Mouse (Mus musculus): ENCODE results near the gene 1700122O11Rik. TPM values are rescaled to one million over a fixed set of nuclear protein-coding genes. Genes with fewer than 3 reads are reported as not detected.

1700122O11Rik gene
- polyA plus RNA-seq, 1 experiment from 2014 or later, result not detected

GRCm38 (mm10) chr17:48016566-48016965 is 21.5 kb downstream of the 1700122O11Rik start:
- H3K27ac ChIP-seq, result 0 out of 2 replicates have a peak overlapping the region, but pooled peaks have one; percentile 1
- H3K4me1 ChIP-seq, result peaks cover 41% of the 10 kb centered on the region
- no peak overlapping the region for H3K4me3 ChIP-seq
- WGBS, result 65% methylated on average over 5 of the region's 5 CpGs
- H3K9me3 ChIP-seq, result no peaks in the 10 kb centered on the region
- no peak for DNase-seq (ENCODE audit: low spot score)
- no peaks in the 10 kb centered on the region for H3K36me3 ChIP-seq
- no peaks in the 10 kb centered on the region for H3K27me3 ChIP-seq (ENCODE audit: insufficient read depth, poor library complexity, severe bottlenecking)

GRCm38 (mm10) chr17:48012561-48012960 is 25.5 kb downstream of the 1700122O11Rik start:
- Histone ChIP-seq H3K27me3 (ENCODE audit: insufficient read depth, poor library complexity, severe bottlenecking) (no peaks in the 10 kb centered on the region), H3K4me3 (no peak overlapping the region), H3K4me1 (peaks cover 60% of the 10 kb centered on the region), H3K9me3 (no peaks in the 10 kb centered on the region), H3K36me3 (no peaks in the 10 kb centered on the region), H3K27ac (no peak overlapping the region; the same call in 1 of the 2 replicates)
- DNase-seq (ENCODE audit: low spot score), result no peak
- whole genome bisulfite sequencing, result 55% methylated on average over 10 of the region's 10 CpGs

GRCm38 (mm10) chr17:48011105-48011504 is 27.0 kb downstream of the 1700122O11Rik start:
- Histone ChIP-seq H3K36me3 (no peaks in the 10 kb centered on the region), H3K27ac (no peak overlapping the region), H3K9me3 (no peaks in the 10 kb centered on the region), H3K4me3 (no peak overlapping the region), H3K4me1 (peaks cover 71% of the 10 kb centered on the region), H3K27me3 (ENCODE audit: insufficient read depth, poor library complexity, severe bottlenecking) (no peaks in the 10 kb centered on the region)
- WGBS, result 91% methylated on average over 12 of the region's 12 CpGs
- DNase-seq (ENCODE audit: low spot score), result no peak

- no peaks in the 10 kb centered on the region for H3K9me3 ChIP-seq
- H3K36me3 ChIP-seq, result no peaks in the 10 kb centered on the region
- no peaks in the 10 kb centered on the region for H3K27me3 ChIP-seq (ENCODE audit: insufficient read depth, poor library complexity, severe bottlenecking)
- H3K27ac ChIP-seq, result peak overlapping the region; percentile 76
- DNase-seq (ENCODE audit: low spot score), result peak; percentile 86
- 51% methylated on average over 11 of the region's 11 CpGs for WGBS
- peaks cover 76% of the 10 kb centered on the region for H3K4me1 ChIP-seq
- no peak overlapping the region for H3K4me3 ChIP-seq
Observed at GRCm38 (mm10) chr17:48010283-48010682, 27.8 kb downstream of the 1700122O11Rik start.

GRCm38 (mm10) chr17:48005816-48006215 is 32.3 kb downstream of the 1700122O11Rik start:
- no peaks in the 10 kb centered on the region for H3K27me3 ChIP-seq (ENCODE audit: insufficient read depth, poor library complexity, severe bottlenecking)
- peaks cover 87% of the 10 kb centered on the region for H3K4me1 ChIP-seq
- H3K4me3 ChIP-seq, result no peak overlapping the region
- peak overlapping the region; percentile 90 for H3K27ac ChIP-seq
- no peaks in the 10 kb centered on the region for H3K36me3 ChIP-seq
- DNase-seq (ENCODE audit: low spot score), result no peak
- WGBS, result 52% methylated on average over 4 of the region's 4 CpGs
- H3K9me3 ChIP-seq, result no peaks in the 10 kb centered on the region

GRCm38 (mm10) chr17:48005091-48005490 is 33.0 kb downstream of the 1700122O11Rik start:
- Histone ChIP-seq H3K9me3 (no peaks in the 10 kb centered on the region), H3K36me3 (no peaks in the 10 kb centered on the region), H3K27me3 (ENCODE audit: insufficient read depth, poor library complexity, severe bottlenecking) (no peaks in the 10 kb centered on the region), H3K4me1 (peaks cover 86% of the 10 kb centered on the region), H3K27ac (peak overlapping the region; percentile 90), H3K4me3 (no peak overlapping the region)
- WGBS, result 4% methylated on average over 8 of the region's 8 CpGs
- peak; percentile 87 for DNase-seq (ENCODE audit: low spot score)

GRCm38 (mm10) chr17:48004619-48005018 is 33.5 kb downstream of the 1700122O11Rik start:
- 33% methylated on average over 9 of the region's 9 CpGs for WGBS
- DNase-seq (ENCODE audit: low spot score), result no peak

GRCm38 (mm10) chr17:48002486-48002885 is 35.6 kb downstream of the 1700122O11Rik start:
- no peak for DNase-seq (ENCODE audit: low spot score)
- H3K9me3 ChIP-seq, result no peaks in the 10 kb centered on the region
- H3K27me3 ChIP-seq (ENCODE audit: insufficient read depth, poor library complexity, severe bottlenecking), result no peaks in the 10 kb centered on the region
- WGBS, result 63% methylated on average over 4 of the region's 4 CpGs
- no peaks in the 10 kb centered on the region for H3K36me3 ChIP-seq
- peak overlapping the region; percentile 53 for H3K4me3 ChIP-seq
- peaks cover 77% of the 10 kb centered on the region for H3K4me1 ChIP-seq
- H3K27ac ChIP-seq, result peak overlapping the region; percentile 92

More at GRCm38 (mm10) chr17:48004619-48005018, 33.5 kb downstream of the 1700122O11Rik start:
- Histone ChIP-seq H3K9me3 (no peaks in the 10 kb centered on the region), H3K27me3 (ENCODE audit: insufficient read depth, poor library complexity, severe bottlenecking) (no peaks in the 10 kb centered on the region), H3K27ac (peak overlapping the region; percentile 90), H3K4me3 (no peak overlapping the region), H3K4me1 (peaks cover 86% of the 10 kb centered on the region), H3K36me3 (no peaks in the 10 kb centered on the region)

- DNase-seq (ENCODE audit: low spot score), result peak; percentile 94
Observed at GRCm38 (mm10) chr17:48001586-48002361, 36.3 kb downstream of the 1700122O11Rik start.

GRCm38 (mm10) chr17:48001157-48001556 is 36.9 kb downstream of the 1700122O11Rik start:
- Histone ChIP-seq H3K4me3 (peak overlapping the region; percentile 53), H3K4me1 (peaks cover 68% of the 10 kb centered on the region), H3K27me3 (ENCODE audit: insufficient read depth, poor library complexity, severe bottlenecking) (no peaks in the 10 kb centered on the region), H3K27ac (peak overlapping the region; percentile 92), H3K36me3 (no peaks in the 10 kb centered on the region), H3K9me3 (no peaks in the 10 kb centered on the region)
- no peak for DNase-seq (ENCODE audit: low spot score)
- 20% methylated on average over 7 of the region's 7 CpGs for WGBS

More at GRCm38 (mm10) chr17:48001586-48002361, 36.3 kb downstream of the 1700122O11Rik start:
- Histone ChIP-seq H3K27me3 (ENCODE audit: insufficient read depth, poor library complexity, severe bottlenecking) (no peaks in the 10 kb centered on the region), H3K4me3 (peak overlapping the region; percentile 53), H3K4me1 (peaks cover 74% of the 10 kb centered on the region), H3K36me3 (no peaks in the 10 kb centered on the region), H3K9me3 (no peaks in the 10 kb centered on the region), H3K27ac (peak overlapping the region; percentile 92)
- WGBS, result 3% methylated on average over 21 of the region's 21 CpGs

GRCm38 (mm10) chr17:47999812-48000211 is 38.3 kb downstream of the 1700122O11Rik start:
- H3K27ac ChIP-seq, result peak overlapping the region; percentile 83
- peak; percentile 89 for DNase-seq (ENCODE audit: low spot score)
- peaks cover 54% of the 10 kb centered on the region for H3K4me1 ChIP-seq
- no peaks in the 10 kb centered on the region for H3K9me3 ChIP-seq
- H3K4me3 ChIP-seq, result no peak overlapping the region
- no peaks in the 10 kb centered on the region for H3K27me3 ChIP-seq (ENCODE audit: insufficient read depth, poor library complexity, severe bottlenecking)
- H3K36me3 ChIP-seq, result no peaks in the 10 kb centered on the region
- WGBS, result 30% methylated on average over 3 of the region's 3 CpGs

GRCm38 (mm10) chr17:47999403-47999802 is 38.7 kb downstream of the 1700122O11Rik start:
- DNase-seq (ENCODE audit: low spot score), result no peak
- H3K9me3 ChIP-seq, result no peaks in the 10 kb centered on the region
- H3K4me1 ChIP-seq, result peaks cover 50% of the 10 kb centered on the region
- 53% methylated on average over 6 of the region's 6 CpGs for WGBS
- H3K27me3 ChIP-seq (ENCODE audit: insufficient read depth, poor library complexity, severe bottlenecking), result no peaks in the 10 kb centered on the region
- no peaks in the 10 kb centered on the region for H3K36me3 ChIP-seq
- peak overlapping the region; percentile 83 for H3K27ac ChIP-seq
- H3K4me3 ChIP-seq, result no peak overlapping the region

GRCm38 (mm10) chr17:47997806-47998205 is 40.3 kb downstream of the 1700122O11Rik start:
- no peaks in the 10 kb centered on the region for H3K27me3 ChIP-seq (ENCODE audit: insufficient read depth, poor library complexity, severe bottlenecking)
- WGBS, result 80% methylated on average over 3 of the region's 3 CpGs
- H3K4me3 ChIP-seq, result no peak overlapping the region
- no peaks in the 10 kb centered on the region for H3K9me3 ChIP-seq
- no peak for DNase-seq (ENCODE audit: low spot score)
- H3K27ac ChIP-seq, result no peak overlapping the region
- peaks cover 42% of the 10 kb centered on the region for H3K4me1 ChIP-seq
- H3K36me3 ChIP-seq, result no peaks in the 10 kb centered on the region
